Comparison of ENCODE assay signal across 16 mouse cellular contexts in the genomic region with DNA sequence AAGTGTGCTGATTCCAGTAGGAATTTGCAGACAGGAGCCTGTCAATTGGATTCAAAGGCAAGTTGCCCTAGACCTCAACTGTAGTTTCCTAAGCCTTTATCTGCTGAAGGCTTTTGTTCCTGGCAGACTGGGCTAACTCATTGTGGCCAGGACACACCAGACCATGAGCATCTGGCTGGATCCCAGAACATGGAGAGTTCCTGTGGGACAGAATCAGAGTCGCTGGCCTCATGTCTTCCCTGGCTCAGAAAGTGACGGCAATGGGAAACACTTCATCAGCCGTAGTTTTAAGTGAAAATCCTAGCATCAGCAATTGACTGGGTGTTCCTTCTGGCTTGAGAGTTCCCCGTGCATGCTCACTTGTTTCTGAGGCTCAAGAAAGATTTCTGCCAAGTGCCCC.
DNase-seq lines count a peak whose midpoint lies in the region; ATAC-seq lines count a peak whose summit lies in the region.
"Had no signal": no experiment of that assay in that cellular context is flagged by ENCODE, and none has a peak within 500 bp of the region (broad histone marks: within the 10 kb centered on the region; RNA-seq: fewer than 3 reads in every experiment).

No protein-coding gene starts in this region.

- DNase-seq in heart, adult 11 months, result peak; percentile 95
- DNase-seq in adrenal gland, postnatal 36 days, result peak; percentile 19 to 55
- DNase-seq in heart, adult 8-10 months (ENCODE audit: low spot score), result peak; percentile 48
- DNase-seq in lung, postnatal 10 days, result peak; percentile 80
- DNase-seq in thymus, postnatal 14 days, result no peak
- DNase-seq: cerebellum, adult 9-11 months; kidney, postnatal 25 days; right cerebral cortex, postnatal 25 days; thymus, adult 18-20 months had no signal

- no peak overlapping the region for H3K4me3 ChIP-seq in heart, embryonic 12.5 days
- H3K4me3 ChIP-seq in neural tube, embryonic 15.5 days (replicated peaks), result no peak overlapping the region
- H3K4me3 ChIP-seq: heart, embryonic 15.5 days; intestine, embryonic 15.5 days; myocyte had no signal

- no peak overlapping the region for H3K9ac ChIP-seq in heart, embryonic 12.5 days
- H3K9ac ChIP-seq in neural tube, embryonic 15.5 days (replicated peaks), result no peak overlapping the region
- H3K9ac ChIP-seq: heart, embryonic 15.5 days; intestine, embryonic 15.5 days; liver, embryonic 14.5 days had no signal

- ATAC-seq in heart, embryonic 12.5 days (ENCODE audit: insufficient number of reproducible peaks, low FRiP score), result no peak
- ATAC-seq in neural tube, embryonic 15.5 days (ENCODE audit: low FRiP score), result no peak
- ATAC-seq: intestine, embryonic 15.5 days had no signal

- H3K36me3 ChIP-seq in heart, embryonic 12.5 days, result no peaks in the 10 kb centered on the region
- no peaks in the 10 kb centered on the region for H3K36me3 ChIP-seq in neural tube, embryonic 15.5 days
- H3K36me3 ChIP-seq: G1E; heart, embryonic 15.5 days; intestine, embryonic 15.5 days had no signal

- no peaks in the 10 kb centered on the region for H3K9me3 ChIP-seq in heart, embryonic 12.5 days (replicated peaks)
- H3K9me3 ChIP-seq in neural tube, embryonic 15.5 days (replicated peaks), result no peaks in the 10 kb centered on the region
- H3K9me3 ChIP-seq: G1E; heart, embryonic 15.5 days; intestine, embryonic 15.5 days had no signal

- no peaks in the 10 kb centered on the region for H3K27me3 ChIP-seq in heart, embryonic 12.5 days (replicated peaks)
- H3K27me3 ChIP-seq in neural tube, embryonic 15.5 days (replicated peaks), result no peaks in the 10 kb centered on the region
- H3K27me3 ChIP-seq: heart, embryonic 15.5 days; intestine, embryonic 15.5 days had no signal

- H3K4me2 ChIP-seq in heart, embryonic 12.5 days, result no peak overlapping the region
- H3K4me2 ChIP-seq in neural tube, embryonic 15.5 days, result no peak overlapping the region
- H3K4me2 ChIP-seq: heart, embryonic 15.5 days; intestine, embryonic 15.5 days had no signal

- no peak overlapping the region for H3K27ac ChIP-seq in heart, embryonic 12.5 days (ENCODE audit: poor library complexity, severe bottlenecking)
- no peak overlapping the region for H3K27ac ChIP-seq in neural tube, embryonic 15.5 days (replicated peaks)
- H3K27ac ChIP-seq: heart, embryonic 15.5 days; intestine, embryonic 15.5 days; liver, embryonic 14.5 days had no signal

- peaks cover 8% of the 10 kb centered on the region for H3K4me1 ChIP-seq in heart, embryonic 12.5 days (replicated peaks)
- peaks cover 8% of the 10 kb centered on the region; the same call in 1 of the 2 replicates for H3K4me1 ChIP-seq in neural tube, embryonic 15.5 days

- 78% methylated on average over 4 of the region's 4 CpGs for WGBS in heart, embryonic 12.5 days
- 88% methylated on average over 4 of the region's 4 CpGs for WGBS in neural tube, embryonic 15.5 days
